Mouse (Mus musculus) testis, adult 2 months (tissue): Measurements from ENCODE around the gene Cfdp1.

Experiments used
- CTCF ChIP-seq: fragments of 200-500 bp; IDR thresholded peaks from 2 replicates; pipeline ENCODE4 v1.5.1; 2012; ENCODE audit warnings: low read depth, mild to moderate bottlenecking, inconsistent platforms, low read length, moderate library complexity; ENCODE audit not compliant: control insufficient read depth, insufficient read depth, insufficient replicate concordance
- POLR2A ChIP-seq: fragments of 200-500 bp; IDR thresholded peaks from 2 replicates; pipeline ENCODE4 v1.6.1; 2012; ENCODE audit warnings: low read depth, mild to moderate bottlenecking, inconsistent platforms, low read length, moderate library complexity; ENCODE audit not compliant: control insufficient read depth

DNA sequence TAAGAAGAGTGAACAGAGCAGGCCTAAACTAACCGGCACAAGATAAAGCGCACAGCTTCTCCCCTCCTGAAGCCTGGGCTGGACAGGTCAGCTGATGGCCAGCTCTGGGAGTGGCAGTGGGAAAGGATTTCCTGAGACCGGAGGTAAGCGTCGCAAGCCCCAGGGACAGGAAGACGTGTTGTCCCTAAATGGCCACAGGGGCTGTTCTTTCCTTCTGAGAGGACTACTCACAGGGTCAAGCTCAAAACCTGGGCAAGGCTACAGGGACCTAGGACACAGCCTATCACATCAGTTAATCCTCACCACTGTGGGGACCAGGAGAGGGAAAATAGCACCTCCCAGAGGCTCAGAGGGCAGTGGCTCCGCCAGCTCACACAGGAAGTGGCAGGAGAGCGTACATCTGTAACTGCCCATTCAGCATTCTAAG lies 118.7 kb downstream of the Cfdp1 start:
- no peak for TF ChIP-seq CTCF
- no peak for TF ChIP-seq POLR2A
